Mouse (Mus musculus) lung, embryonic 16.5 days (tissue): ENCODE results near the gene Prpf40b. TPM values are rescaled to one million over a fixed set of nuclear protein-coding genes. Genes with fewer than 3 reads are reported as not detected.

Source experiments
- polyA plus RNA-seq: library from polyadenylated mRNA; unstranded; fragments of >200 nt; fragmentation: Nextera tagmentation; extraction: Ambion mirVana; gene quantifications from 2 replicates; pipeline ENCODE4 v1.2.1, GENCODE M21; 2015

Prpf40b gene
- polyA plus RNA-seq, 1 experiment from 2014 or later: 54.0 TPM

Other genes with a start within 250 kb of the Prpf40b start
- gene Prph, start 239.9 kb upstream of the Prpf40b start, polyA plus RNA-seq: 3.9 and 4.5 TPM in 2 replicates
- 39.5 and 41.1 TPM in 2 replicates for gene Troap, start 220.5 kb upstream of the Prpf40b start, polyA plus RNA-seq
- not detected in 2 replicates for gene C1ql4, start 207.3 kb upstream of the Prpf40b start, polyA plus RNA-seq
- 1.6 and 2.4 TPM in 2 replicates for gene Dnajc22, start 201.9 kb upstream of the Prpf40b start, polyA plus RNA-seq
- gene Spats2, start 169.2 kb upstream of the Prpf40b start, polyA plus RNA-seq: 27.1 and 30.1 TPM in 2 replicates
- gene Kcnh3, start 70.2 kb upstream of the Prpf40b start, polyA plus RNA-seq: 0.69 and 0.82 TPM in 2 replicates
- gene Mcrs1, start 43.1 kb upstream of the Prpf40b start, polyA plus RNA-seq: 131 and 135 TPM in 2 replicates
- 0.15 and 0.23 TPM in 2 replicates for gene Fam186b, start 801 bp downstream of the Prpf40b start, polyA plus RNA-seq
- 29.1 and 29.3 TPM in 2 replicates for gene Fmnl3, start 75.4 kb downstream of the Prpf40b start, polyA plus RNA-seq
- 459 and 464 TPM in 2 replicates for gene Tmbim6, start 97.8 kb downstream of the Prpf40b start, polyA plus RNA-seq
- gene Nckap5l, start 162.7 kb downstream of the Prpf40b start, polyA plus RNA-seq: 7.5 and 9.5 TPM in 2 replicates
- gene Bcdin3d, start 179.6 kb downstream of the Prpf40b start, polyA plus RNA-seq: 13.4 and 13.7 TPM in 2 replicates
- 0.93 and 0.94 TPM in 2 replicates for gene Faim2, start 233.1 kb downstream of the Prpf40b start, polyA plus RNA-seq